Mouse (Mus musculus): ENCODE measurements around the gene 0610010K14Rik. TPM values are rescaled to one million over a fixed set of nuclear protein-coding genes. Genes with fewer than 3 reads are reported as not detected.

0610010K14Rik gene
- polyA plus RNA-seq, 1 experiment = 153 TPM

DNA sequence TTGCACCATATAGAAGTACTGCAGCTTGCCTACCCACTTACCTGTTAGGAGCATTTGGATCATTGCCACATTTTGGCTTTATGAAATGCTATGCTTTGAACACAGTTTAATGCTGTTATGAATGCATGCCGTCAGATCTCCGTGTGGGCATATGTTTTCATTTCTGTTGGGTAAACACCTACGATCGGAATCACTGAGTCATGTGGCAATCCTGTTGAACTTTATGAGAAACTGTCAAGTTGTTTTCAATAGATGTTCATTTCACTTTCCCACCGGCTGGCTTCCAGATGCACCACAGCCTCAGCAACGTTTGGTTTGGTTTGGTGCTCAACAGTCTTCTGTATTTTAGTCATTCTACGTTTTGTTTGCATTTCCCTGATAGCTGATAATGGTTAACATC, 33.9 kb upstream of the 0610010K14Rik start:
- no peak overlapping the region for H3K27ac ChIP-seq (ENCODE audit: control insufficient read depth, insufficient read depth, low read length)
- no peaks in the 10 kb centered on the region for H3K36me3 ChIP-seq (ENCODE audit: control insufficient read depth, insufficient read depth, low read length)
- 93% methylated on average over 7 of the region's 7 CpGs for WGBS

DNA sequence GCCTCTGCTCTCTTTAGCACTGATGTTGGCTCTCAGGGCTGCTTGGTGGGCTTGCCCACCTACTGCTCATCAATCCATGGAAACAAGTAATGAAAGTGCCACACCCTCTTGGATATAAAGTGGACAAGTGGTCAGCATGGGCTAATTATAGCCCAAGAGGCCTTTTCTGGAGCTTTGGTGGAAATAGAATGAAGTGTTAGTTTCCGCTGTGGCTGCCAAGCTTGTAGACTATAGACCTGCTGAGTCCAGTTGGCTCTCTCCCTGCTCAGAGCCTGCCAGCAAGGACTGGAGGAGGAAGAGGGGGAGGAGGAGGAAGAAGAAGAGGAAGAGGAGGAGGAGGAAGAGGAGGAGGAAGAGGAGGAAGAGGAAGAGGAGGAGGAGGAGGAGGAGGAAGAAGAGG, 28.7 kb upstream of the 0610010K14Rik start:
- no peak overlapping the region for H3K4me3 ChIP-seq (ENCODE audit: control insufficient read depth, insufficient read depth, low read length)
- TF ChIP-seq CTCF (IDR thresholded peaks at IDR 0.05; ENCODE audit: borderline replicate concordance, control insufficient read depth, extremely low read depth, insufficient read depth, low read length, poor library complexity) (no peak), POLR2A (IDR thresholded peaks at IDR 0.05; ENCODE audit: control insufficient read depth, extremely low read depth, insufficient read depth, low read length, poor library complexity) (no peak)
- no peaks in the 10 kb centered on the region for H3K27me3 ChIP-seq (ENCODE audit: control insufficient read depth, insufficient read depth, low read length)
- no peak for DNase-seq
- WGBS = 94% methylated on average over 1 of the region's 1 CpGs
- peak overlapping the region; percentile 91 for H3K27ac ChIP-seq (ENCODE audit: control insufficient read depth, insufficient read depth, low read length)
- H3K4me1 ChIP-seq (replicated peaks; ENCODE audit: control insufficient read depth, insufficient read depth, low read length) = peaks cover 22% of the 10 kb centered on the region
- H3K36me3 ChIP-seq (ENCODE audit: control insufficient read depth, insufficient read depth, low read length) = no peaks in the 10 kb centered on the region

More for the DNA sequence above, 33.9 kb upstream of the 0610010K14Rik start:
- no peak overlapping the region for H3K4me3 ChIP-seq (ENCODE audit: control insufficient read depth, insufficient read depth, low read length)
- TF ChIP-seq CTCF (IDR thresholded peaks at IDR 0.05; ENCODE audit: borderline replicate concordance, control insufficient read depth, extremely low read depth, insufficient read depth, low read length, poor library complexity) = no peak
- TF ChIP-seq POLR2A (IDR thresholded peaks at IDR 0.05; ENCODE audit: control insufficient read depth, extremely low read depth, insufficient read depth, low read length, poor library complexity) = no peak
- peaks cover 4% of the 10 kb centered on the region for H3K4me1 ChIP-seq (replicated peaks; ENCODE audit: control insufficient read depth, insufficient read depth, low read length)
- H3K27me3 ChIP-seq (ENCODE audit: control insufficient read depth, insufficient read depth, low read length) = no peaks in the 10 kb centered on the region
- no peak for DNase-seq

DNA sequence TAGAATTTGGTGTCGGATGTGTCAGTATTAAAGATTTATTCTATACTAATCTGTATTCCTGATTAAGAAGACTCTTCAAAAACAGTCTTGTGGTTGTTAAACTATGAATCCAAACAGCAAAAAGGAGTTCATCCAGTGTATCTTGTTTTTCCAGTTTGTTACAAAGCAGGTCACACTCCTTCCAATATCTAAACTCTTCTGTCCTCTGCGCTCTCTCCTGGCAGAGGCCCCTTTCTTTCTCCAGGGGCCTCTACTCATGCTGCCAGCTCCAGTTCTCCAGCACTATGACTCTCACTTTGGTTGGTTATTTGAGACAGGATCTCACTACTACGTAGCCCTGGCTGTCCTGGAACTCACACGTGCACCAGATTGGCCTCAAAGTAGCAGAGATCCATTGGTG, 28.1 kb upstream of the 0610010K14Rik start:
- Histone ChIP-seq H3K4me1 (replicated peaks; ENCODE audit: control insufficient read depth, insufficient read depth, low read length) (peaks cover 22% of the 10 kb centered on the region), H3K4me3 (ENCODE audit: control insufficient read depth, insufficient read depth, low read length) (no peak overlapping the region), H3K27me3 (ENCODE audit: control insufficient read depth, insufficient read depth, low read length) (no peaks in the 10 kb centered on the region), H3K27ac (ENCODE audit: control insufficient read depth, insufficient read depth, low read length) (peak overlapping the region; percentile 91), H3K36me3 (ENCODE audit: control insufficient read depth, insufficient read depth, low read length) (no peaks in the 10 kb centered on the region)
- WGBS = 64% methylated on average over 4 of the region's 4 CpGs
- TF ChIP-seq POLR2A (IDR thresholded peaks at IDR 0.05; ENCODE audit: control insufficient read depth, extremely low read depth, insufficient read depth, low read length, poor library complexity) = no peak
- TF ChIP-seq CTCF (IDR thresholded peaks at IDR 0.05; ENCODE audit: borderline replicate concordance, control insufficient read depth, extremely low read depth, insufficient read depth, low read length, poor library complexity) = no peak
- DNase-seq = no peak

DNA sequence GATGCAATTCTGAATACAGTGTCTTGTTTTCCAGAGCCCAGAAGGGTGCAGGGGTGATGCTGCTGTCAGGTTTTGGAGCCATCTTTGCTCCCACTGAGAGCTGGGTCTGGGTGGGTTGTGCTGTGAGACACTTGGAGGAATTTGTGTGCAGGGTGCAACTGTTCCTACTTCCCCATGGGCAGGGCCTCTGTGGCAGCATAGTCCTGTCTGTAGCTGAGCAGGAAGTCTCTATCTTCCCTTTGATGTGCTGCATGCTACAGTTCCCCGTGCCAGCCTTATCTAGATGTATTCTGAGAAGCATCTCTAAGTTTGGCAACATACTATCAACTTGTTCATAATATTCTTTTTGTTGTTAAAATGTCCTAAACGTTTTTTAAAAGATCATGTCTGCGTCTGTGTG, 27.5 kb upstream of the 0610010K14Rik start:
- peak; percentile 48 for DNase-seq
- TF ChIP-seq CTCF (IDR thresholded peaks at IDR 0.05; ENCODE audit: borderline replicate concordance, control insufficient read depth, extremely low read depth, insufficient read depth, low read length, poor library complexity) (no peak), POLR2A (IDR thresholded peaks at IDR 0.05; ENCODE audit: control insufficient read depth, extremely low read depth, insufficient read depth, low read length, poor library complexity) (no peak)
- H3K36me3 ChIP-seq (ENCODE audit: control insufficient read depth, insufficient read depth, low read length) = no peaks in the 10 kb centered on the region
- peaks cover 22% of the 10 kb centered on the region for H3K4me1 ChIP-seq (replicated peaks; ENCODE audit: control insufficient read depth, insufficient read depth, low read length)
- peak overlapping the region; percentile 91 for H3K27ac ChIP-seq (ENCODE audit: control insufficient read depth, insufficient read depth, low read length)
- 6% methylated on average over 3 of the region's 3 CpGs for WGBS
- H3K4me3 ChIP-seq (ENCODE audit: control insufficient read depth, insufficient read depth, low read length) = no peak overlapping the region
- H3K27me3 ChIP-seq (ENCODE audit: control insufficient read depth, insufficient read depth, low read length) = no peaks in the 10 kb centered on the region

DNA sequence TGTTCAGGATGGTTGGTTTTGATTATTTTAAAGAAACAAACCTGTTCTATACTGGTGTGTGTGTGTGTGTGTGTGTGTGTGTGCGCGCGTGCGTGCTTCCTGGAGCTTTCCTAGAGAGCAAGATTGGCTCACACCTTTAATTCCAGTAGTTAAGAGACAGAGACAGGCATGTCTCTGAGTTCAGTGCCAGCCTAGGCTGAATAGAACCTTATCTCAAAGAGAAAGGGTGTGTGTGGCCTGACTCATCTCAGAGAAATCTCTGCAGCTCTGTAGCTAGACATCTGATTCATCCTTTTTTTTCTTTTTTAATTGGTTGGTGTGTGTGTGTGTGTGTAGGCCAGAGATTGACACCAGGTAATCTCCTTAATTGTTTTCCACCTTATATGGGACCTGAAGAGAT, 21.3 kb upstream of the 0610010K14Rik start:
- Histone ChIP-seq H3K36me3 (ENCODE audit: control insufficient read depth, insufficient read depth, low read length) (no peaks in the 10 kb centered on the region), H3K27ac (ENCODE audit: control insufficient read depth, insufficient read depth, low read length) (no peak overlapping the region), H3K27me3 (ENCODE audit: control insufficient read depth, insufficient read depth, low read length) (peaks cover 8% of the 10 kb centered on the region; the same call in 1 of the 2 replicates), H3K4me1 (replicated peaks; ENCODE audit: control insufficient read depth, insufficient read depth, low read length) (peaks cover 12% of the 10 kb centered on the region), H3K4me3 (ENCODE audit: control insufficient read depth, insufficient read depth, low read length) (no peak overlapping the region)
- 97% methylated on average over 4 of the region's 4 CpGs for whole genome bisulfite sequencing
- TF ChIP-seq POLR2A (IDR thresholded peaks at IDR 0.05; ENCODE audit: control insufficient read depth, extremely low read depth, insufficient read depth, low read length, poor library complexity) (no peak), CTCF (IDR thresholded peaks at IDR 0.05; ENCODE audit: borderline replicate concordance, control insufficient read depth, extremely low read depth, insufficient read depth, low read length, poor library complexity) (no peak)
- DNase-seq = no peak

DNA sequence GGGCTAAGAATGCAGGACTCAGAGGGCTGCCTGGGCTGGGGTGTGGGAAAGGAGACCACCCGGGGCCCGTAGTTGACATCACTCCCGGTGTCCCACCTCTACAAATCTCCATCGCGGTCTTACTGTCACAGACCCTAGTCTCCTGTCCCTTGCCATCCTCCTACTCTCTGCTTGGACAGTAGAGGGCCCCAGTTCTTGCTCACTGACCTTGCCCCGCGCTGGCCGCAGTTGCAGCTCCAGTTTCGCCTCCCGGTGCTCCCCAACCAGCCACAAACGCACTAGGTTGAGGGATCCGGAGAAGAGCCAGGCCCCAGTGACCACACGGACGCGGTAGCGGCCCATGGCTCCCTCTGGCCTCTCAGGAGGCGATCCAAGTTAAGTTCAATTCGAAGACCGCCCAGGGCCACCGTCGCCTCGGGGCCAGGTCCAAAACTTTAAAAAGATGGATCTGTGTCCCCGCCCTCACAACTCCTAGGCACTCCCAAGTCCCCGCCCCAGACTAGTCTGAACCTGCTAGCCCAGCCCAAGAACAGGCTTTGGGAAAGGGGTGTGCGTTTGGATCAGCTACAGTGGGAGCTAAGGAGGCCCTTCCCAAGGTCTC, 17.3 kb upstream of the 0610010K14Rik start, which contains the start of gene Alox12:
TSS of gene Alox12 (minus strand) at position 423 of the 601 bp plus-strand sequence.
- Histone ChIP-seq H3K4me3 (ENCODE audit: control insufficient read depth, insufficient read depth, low read length) (no peak within 1 kb of the TSS), H3K27me3 (ENCODE audit: control insufficient read depth, insufficient read depth, low read length) (peaks cover 15% of the 10 kb centered on the region), H3K27ac (ENCODE audit: control insufficient read depth, insufficient read depth, low read length) (no peak within 1 kb of the TSS), H3K4me1 (replicated peaks; ENCODE audit: control insufficient read depth, insufficient read depth, low read length) (peaks cover 14% of the 10 kb centered on the region), H3K36me3 (ENCODE audit: control insufficient read depth, insufficient read depth, low read length) (no peaks in the 10 kb centered on the region)
- 0 out of 2 replicates have a peak, but pooled peaks have one; percentile 19 for TF ChIP-seq CTCF (IDR thresholded peaks at IDR 0.05; ENCODE audit: borderline replicate concordance, control insufficient read depth, extremely low read depth, insufficient read depth, low read length, poor library complexity)
- no peak for TF ChIP-seq POLR2A (IDR thresholded peaks at IDR 0.05; ENCODE audit: control insufficient read depth, extremely low read depth, insufficient read depth, low read length, poor library complexity)
- WGBS = 30% methylated on average over 25 of the region's 25 CpGs
- no peak for DNase-seq

Measured in thymus, adult 2 months (tissue).